8 mouse cellular contexts compared by ENCODE assay signal in genomic region chr5:119672348-119672983, GRCm38 (mm10). TPM values are rescaled to one million over a fixed set of nuclear protein-coding genes. Genes with fewer than 3 reads are reported as not detected.
A peak's percentile ranks its signal among the peaks of the same experiment; 100 is the strongest.
DNase-seq lines count a peak whose midpoint lies in the region; ATAC-seq and TF ChIP-seq lines count a peak whose summit lies in the region.

No protein-coding gene starts in this region.

- H3K4me3 ChIP-seq in left cerebral cortex, adult 2 months, result peak overlapping the region; percentile 40
- peak overlapping the region; percentile 75 for H3K4me3 ChIP-seq in embryonic facial prominence, embryonic 13.5 days
- peak overlapping the region; percentile 58 for H3K4me3 ChIP-seq in intestine, embryonic 15.5 days (replicated peaks)
- H3K4me3 ChIP-seq in neural tube, embryonic 11.5 days (ENCODE audit: low read depth, low read length), result peak overlapping the region; percentile 28

- peaks cover 20% of the 10 kb centered on the region for H3K36me3 ChIP-seq in embryonic facial prominence, embryonic 13.5 days
- no peaks in the 10 kb centered on the region for H3K36me3 ChIP-seq in intestine, embryonic 15.5 days
- no peaks in the 10 kb centered on the region for H3K36me3 ChIP-seq in neural tube, embryonic 11.5 days (ENCODE audit: control insufficient read depth, insufficient read depth, low read length)

- H3K9ac ChIP-seq in embryonic facial prominence, embryonic 13.5 days, result peak overlapping the region; percentile 99
- H3K9ac ChIP-seq in intestine, embryonic 15.5 days, result peak overlapping the region; percentile 86
- H3K9ac ChIP-seq in neural tube, embryonic 11.5 days (ENCODE audit: low read length), result peak overlapping the region; percentile 49

- peaks cover 35% of the 10 kb centered on the region for H3K4me1 ChIP-seq in embryonic facial prominence, embryonic 13.5 days
- H3K4me1 ChIP-seq in intestine, embryonic 15.5 days (replicated peaks), result peaks cover 27% of the 10 kb centered on the region
- peaks cover 13% of the 10 kb centered on the region for H3K4me1 ChIP-seq in neural tube, embryonic 11.5 days (ENCODE audit: control insufficient read depth, insufficient read depth, low read length)

- no peak for TF ChIP-seq CTCF in left cerebral cortex, adult 2 months (IDR thresholded peaks at IDR 0.05)

- peak overlapping the region; percentile 79 for H3K4me2 ChIP-seq in embryonic facial prominence, embryonic 13.5 days
- H3K4me2 ChIP-seq in intestine, embryonic 15.5 days (replicated peaks), result peak overlapping the region; percentile 92
- peak overlapping the region; percentile 55 for H3K4me2 ChIP-seq in neural tube, embryonic 11.5 days (ENCODE audit: low read depth)

- peaks cover 44% of the 10 kb centered on the region for H3K27me3 ChIP-seq in embryonic facial prominence, embryonic 13.5 days
- peaks cover 8% of the 10 kb centered on the region; the same call in 1 of the 2 replicates for H3K27me3 ChIP-seq in intestine, embryonic 15.5 days (replicated peaks)
- H3K27me3 ChIP-seq in neural tube, embryonic 11.5 days (ENCODE audit: control insufficient read depth, insufficient read depth, low read length), result peaks cover 97% of the 10 kb centered on the region

- under 1% methylated on average over 19 of the region's 19 CpGs for WGBS in embryonic facial prominence, embryonic 13.5 days
- WGBS in intestine, embryonic 15.5 days, result 2% methylated on average over 19 of the region's 19 CpGs
- WGBS in neural tube, embryonic 11.5 days, result 1% methylated on average over 19 of the region's 19 CpGs

- no peak for DNase-seq in left cerebral cortex, adult 2 months (ENCODE audit: extremely low spot score in 1 of 2, low spot score in 2 of 2)
- DNase-seq in left cerebral cortex, postnatal 25 days (ENCODE audit: low spot score in 2 of 2), result no peak
- peak; percentile 38 for DNase-seq in neural tube, embryonic 11.5 days (ENCODE audit: low spot score)
- DNase-seq in cerebellum, adult 18-20 months, result no peak
- no peak for DNase-seq in cerebellum, postnatal 36 days
- no peak for DNase-seq in left cerebral cortex, postnatal 4 days

- intact Hi-C loops in left cerebral cortex, adult 2 months (cut with DNase I), result loop anchor here (5.0 kb wide), 2 partner anchors 165 to 765 kb away; no protein-coding TSS in a partner anchor
- intact Hi-C loops in left cerebral cortex, postnatal 25 days (cut with DNase I), result loop anchor here (2.0 to 5.0 kb wide), 3 partner anchors 166 to 795 kb away; no protein-coding TSS in a partner anchor
- intact Hi-C loops in left cerebral cortex, postnatal 4 days (cut with DNase I), result loop anchor here (5.0 kb wide), 1 partner anchor 795 kb away; no protein-coding TSS in a partner anchor

- ATAC-seq in embryonic facial prominence, embryonic 13.5 days (ENCODE audit: insufficient number of reproducible peaks, insufficient read depth, low FRiP score, low TSS enrichment, low read depth), result no peak
- ATAC-seq in intestine, embryonic 15.5 days, result no peak
- ATAC-seq in neural tube, embryonic 11.5 days (ENCODE audit: insufficient read depth, low FRiP score, low TSS enrichment), result no peak

- H3K9me3 ChIP-seq in embryonic facial prominence, embryonic 13.5 days, result no peaks in the 10 kb centered on the region
- H3K9me3 ChIP-seq in intestine, embryonic 15.5 days, result no peaks in the 10 kb centered on the region
- no peaks in the 10 kb centered on the region for H3K9me3 ChIP-seq in neural tube, embryonic 11.5 days (ENCODE audit: control insufficient read depth, low read length)

- H3K27ac ChIP-seq in left cerebral cortex, adult 2 months, result peak overlapping the region; percentile 10
- peak overlapping the region; percentile 100 for H3K27ac ChIP-seq in embryonic facial prominence, embryonic 13.5 days
- H3K27ac ChIP-seq in intestine, embryonic 15.5 days, result peak overlapping the region; percentile 100
- no peak overlapping the region for H3K27ac ChIP-seq in neural tube, embryonic 11.5 days (ENCODE audit: low read depth, low read length)

RNA-seq across cellular contexts. Expression of gene Tbx3, which starts 2.0 kb away (rescaled TPM):
- 1 to 10 TPM; 3.1 to 5.5 TPM for total RNA-seq in left cerebral cortex, adult 2 months (2021)
- 1 to 10 TPM; 2.4 to 3.2 TPM for total RNA-seq in left cerebral cortex, postnatal 25 days (2021)
- polyA plus RNA-seq in embryonic facial prominence, embryonic 13.5 days (2015; fragmentation: Nextera tagmentation; extraction: Ambion mirVana), result 63.4 and 67.0 TPM in 2 replicates
- polyA plus RNA-seq in intestine, embryonic 15.5 days (2015; fragmentation: Nextera tagmentation; extraction: Ambion mirVana), result 38.6 and 44.9 TPM in 2 replicates
- polyA plus RNA-seq in neural tube, embryonic 11.5 days (2014; fragmentation: Nextera tagmentation; extraction: Ambion mirVana), result 10.5 and 15.5 TPM in 2 replicates
- total RNA-seq in left cerebral cortex, postnatal 4 days (2021), result 1 to 10 TPM; 3.7 to 4.4 TPM

Comparison
In these comparisons a context has a peak if more than half of its experiments do, and no peak if none do; other contexts are left out.
1. H3K9ac ChIP-seq: peak in every context shown above with its lines; median percentile 99 in embryonic facial prominence, embryonic 13.5 days; 86 in intestine, embryonic 15.5 days; 49 in neural tube, embryonic 11.5 days.